Mouse (Mus musculus): ENCODE data around the gene Slc6a21.

The Slc6a21 gene

GRCm38 (mm10) chr7:45277136-45277760 lies at the start of gene Slc6a21:
Gene Slc6a21 (plus strand): TSS chr7:45277513.
- DNase-seq (ENCODE audit: low spot score): peak; percentile 80

- no peak for DNase-seq (ENCODE audit: low spot score)
Measured at GRCm38 (mm10) chr7:45228548-45228947, 48.8 kb upstream of the Slc6a21 start.

GRCm38 (mm10) chr7:45229046-45229445 lies 48.3 kb upstream of the Slc6a21 start:
- no peak for DNase-seq (ENCODE audit: low spot score)

DNA sequence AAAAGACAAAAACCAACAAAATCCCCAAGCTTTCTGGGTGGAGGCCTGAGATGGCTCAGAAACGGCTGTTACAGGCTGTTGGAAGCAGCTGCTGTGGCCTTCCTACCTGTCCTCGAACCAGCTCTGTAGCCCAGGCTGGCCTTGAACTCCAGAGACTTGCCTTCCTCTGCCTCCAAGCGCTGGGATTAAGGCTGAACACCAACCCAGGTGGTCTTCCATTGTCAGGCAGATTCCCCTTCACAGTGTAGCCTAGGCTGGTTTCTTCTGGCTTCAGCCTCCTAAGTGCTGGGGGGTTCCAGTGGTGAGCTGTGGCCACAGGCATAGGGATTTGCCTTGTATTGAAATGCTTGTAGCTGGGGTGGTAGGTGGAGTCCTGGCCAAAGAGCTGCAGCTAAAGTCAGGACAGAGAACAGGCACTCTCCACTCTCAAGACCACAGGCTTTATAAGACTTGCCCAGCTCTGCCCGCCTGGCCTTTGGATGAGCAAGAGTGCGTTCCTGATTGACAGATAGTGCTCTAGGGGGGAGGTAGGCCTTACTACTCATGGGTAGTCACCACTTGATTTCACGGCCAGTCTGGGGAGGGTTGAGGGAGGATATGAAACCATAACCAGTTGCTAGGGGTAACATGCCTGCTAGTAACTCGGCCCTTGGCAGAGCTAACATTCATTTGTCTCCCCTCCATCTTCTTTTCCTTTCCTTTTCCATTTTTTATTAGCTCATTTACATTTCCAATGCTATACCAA lies 47.7 kb upstream of the Slc6a21 start:
- DNase-seq (ENCODE audit: low spot score): no peak

DNA sequence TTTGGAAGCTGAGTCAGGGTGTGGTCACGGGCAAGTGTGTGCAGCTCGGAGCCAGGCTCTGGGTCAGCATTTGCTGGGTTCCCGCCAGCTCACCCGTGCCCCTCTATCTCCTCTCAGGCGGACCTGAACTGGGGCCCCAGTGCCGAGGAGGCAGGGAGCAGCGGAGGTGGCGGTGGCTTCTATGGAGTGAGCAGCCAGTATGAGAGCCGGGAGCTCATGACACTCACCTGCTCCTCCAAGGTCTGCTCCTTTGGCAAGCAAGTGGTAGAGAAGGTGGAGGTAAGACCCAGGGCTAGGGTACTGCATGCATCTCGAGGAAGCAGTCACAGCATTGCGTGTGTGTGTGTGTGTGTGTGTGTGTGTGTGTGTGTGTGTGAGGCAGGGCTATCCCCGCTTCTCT lies 46.1 kb upstream of the Slc6a21 start:
- DNase-seq (ENCODE audit: low spot score): no peak

- DNase-seq (ENCODE audit: low spot score): no peak
Measured at GRCm38 (mm10) chr7:45231941-45232340, 45.4 kb upstream of the Slc6a21 start.

DNA sequence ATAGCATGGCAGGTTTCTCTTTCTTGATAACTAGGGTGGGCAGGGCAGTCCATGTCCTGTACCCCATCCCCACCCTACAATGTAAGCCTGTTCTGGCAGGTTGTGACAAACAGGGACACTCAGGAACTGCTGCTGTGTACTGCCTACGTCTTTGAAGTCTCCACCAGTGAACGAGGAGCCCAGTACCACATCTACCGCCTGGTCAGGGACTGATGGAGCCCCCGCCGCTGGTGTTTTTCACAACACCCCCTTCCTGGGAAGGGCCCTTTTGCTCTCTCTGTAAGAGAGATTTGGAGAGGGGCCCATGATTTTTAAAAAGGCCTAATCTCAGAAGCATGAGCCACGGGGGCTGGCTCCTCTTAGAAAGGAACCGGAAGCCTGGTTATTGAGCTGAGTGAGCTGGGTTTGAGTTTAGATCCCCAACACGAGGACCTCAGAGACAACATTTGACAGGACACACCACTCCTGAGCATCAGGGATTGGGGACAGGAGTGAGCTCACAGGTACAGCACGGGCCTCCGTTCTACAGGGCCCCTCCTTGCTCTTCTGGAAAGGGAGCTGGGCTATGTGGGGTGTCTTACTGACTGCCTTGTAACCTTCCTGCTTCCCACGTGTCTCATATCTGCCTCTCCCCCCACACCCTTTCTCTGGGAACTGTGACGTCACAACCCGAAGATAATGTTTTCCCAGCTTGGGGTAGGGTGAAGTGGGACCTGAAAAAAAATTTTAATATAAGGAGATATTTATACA lies 44.4 kb upstream of the Slc6a21 start:
- peak; percentile 21 for DNase-seq (ENCODE audit: low spot score)

- peak; percentile 72 for DNase-seq (ENCODE audit: low spot score)
Measured at GRCm38 (mm10) chr7:45233580-45234332, 43.6 kb upstream of the Slc6a21 start.

GRCm38 (mm10) chr7:45234333-45234841 lies 42.9 kb upstream of the Slc6a21 start:
- DNase-seq (ENCODE audit: low spot score): peak; percentile 22

DNA sequence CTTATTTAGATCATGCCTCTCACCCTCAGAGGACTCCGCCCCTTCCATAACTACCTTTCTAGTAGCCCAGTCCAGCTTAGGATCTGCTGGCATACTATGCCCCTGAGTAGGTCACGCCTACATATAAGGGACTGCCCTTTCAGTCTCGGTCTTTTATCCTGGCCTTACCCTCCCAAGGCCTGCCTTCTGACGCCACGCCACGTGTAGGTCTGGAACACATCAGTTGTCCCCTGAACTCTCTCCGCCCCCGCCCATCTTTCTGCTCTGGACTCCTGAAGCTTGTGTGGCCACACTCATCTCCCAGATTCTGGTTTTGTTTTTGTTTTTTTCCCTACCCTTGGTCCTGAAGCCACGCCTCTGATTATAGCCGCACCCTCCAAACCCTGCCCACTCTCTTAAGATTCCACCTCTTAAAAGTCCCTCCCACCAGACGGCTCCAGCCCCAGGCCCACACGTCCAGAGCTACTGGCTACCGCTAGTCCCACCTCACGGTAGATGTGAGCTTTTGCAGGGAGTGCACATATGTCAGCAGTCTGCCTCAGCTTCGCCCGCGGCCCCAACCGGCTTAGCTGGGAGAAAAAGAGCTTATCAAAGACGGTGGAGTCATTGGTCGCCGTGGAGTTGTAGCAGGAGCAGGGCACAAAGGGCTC lies 42.3 kb upstream of the Slc6a21 start:
- no peak for DNase-seq (ENCODE audit: low spot score)

- DNase-seq (ENCODE audit: low spot score): no peak
Measured at GRCm38 (mm10) chr7:45235656-45236180, 41.6 kb upstream of the Slc6a21 start.

GRCm38 (mm10) chr7:45237747-45238699 lies 39.3 kb upstream of the Slc6a21 start:
- DNase-seq (ENCODE audit: low spot score): no peak

- no peak for DNase-seq (ENCODE audit: low spot score)
Measured at GRCm38 (mm10) chr7:45238723-45239496, 38.4 kb upstream of the Slc6a21 start, which contains the start of gene Cd37. Gene Cd37 (minus strand): TSS chr7:45239115.

DNA sequence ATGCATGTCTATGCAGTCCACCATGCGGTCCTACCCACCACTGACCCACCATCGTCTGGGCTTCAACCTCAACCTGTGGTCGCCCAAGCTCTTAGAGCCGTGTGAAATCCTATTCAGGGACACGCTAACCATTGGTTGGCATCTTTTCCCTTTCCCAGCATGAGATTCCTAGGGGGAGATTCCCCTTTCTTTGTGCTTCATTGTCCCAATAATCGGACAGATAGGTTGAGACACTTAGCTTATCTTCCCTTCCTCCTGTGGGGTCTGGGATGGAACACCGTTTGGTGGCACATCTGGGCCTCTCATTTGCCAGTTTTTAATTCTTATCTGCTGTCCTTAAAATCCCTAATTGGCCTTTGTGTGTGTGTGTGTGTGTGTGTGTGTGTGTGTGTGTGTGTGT lies 37.2 kb upstream of the Slc6a21 start:
- no peak for DNase-seq (ENCODE audit: low spot score)

DNA sequence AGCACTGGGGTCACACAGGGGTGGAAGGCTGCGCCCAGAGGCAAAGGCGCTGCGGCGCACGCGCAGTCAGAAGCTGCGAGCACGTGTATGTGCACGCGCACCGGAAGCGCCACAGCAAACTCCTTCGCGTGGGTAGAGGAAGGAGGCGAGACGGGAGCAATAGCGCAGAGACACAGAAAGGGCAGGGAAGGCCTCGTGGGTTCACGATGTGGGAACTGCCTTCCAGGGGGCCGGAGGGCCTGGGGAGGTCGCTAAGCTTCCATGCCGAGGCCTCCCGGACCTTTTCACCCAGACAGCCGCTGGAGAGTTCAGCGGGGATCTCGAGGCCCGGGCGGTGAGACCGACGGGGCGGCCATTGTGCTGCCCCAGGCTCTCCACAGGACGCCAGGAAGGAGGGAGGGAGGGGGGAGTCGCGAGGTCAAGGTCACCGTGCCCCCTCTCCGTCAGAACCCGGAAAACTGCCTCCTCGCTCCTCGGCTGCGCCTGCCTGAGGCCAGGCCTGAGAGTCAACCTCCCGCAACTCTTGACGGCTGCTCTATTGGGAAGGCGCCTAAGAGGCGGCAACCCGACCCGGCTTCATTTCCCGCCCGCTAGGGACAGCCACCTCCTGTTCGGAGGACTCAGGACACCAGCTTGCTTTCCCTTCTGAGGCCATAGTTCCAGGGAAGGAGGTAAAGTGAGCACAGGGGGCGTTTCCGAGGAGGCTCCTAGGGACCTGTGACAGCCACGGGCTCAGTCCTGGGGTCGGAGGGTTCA lies 36.5 kb upstream of the Slc6a21 start, which contains the start of gene Slc6a16:
Gene Slc6a16 (plus strand): TSS at position 453 of the 756 bp plus-strand sequence.
- DNase-seq (ENCODE audit: low spot score): peak; percentile 58

- no peak for DNase-seq (ENCODE audit: low spot score)
Measured at GRCm38 (mm10) chr7:45241389-45241749, 35.9 kb upstream of the Slc6a21 start.

DNA sequence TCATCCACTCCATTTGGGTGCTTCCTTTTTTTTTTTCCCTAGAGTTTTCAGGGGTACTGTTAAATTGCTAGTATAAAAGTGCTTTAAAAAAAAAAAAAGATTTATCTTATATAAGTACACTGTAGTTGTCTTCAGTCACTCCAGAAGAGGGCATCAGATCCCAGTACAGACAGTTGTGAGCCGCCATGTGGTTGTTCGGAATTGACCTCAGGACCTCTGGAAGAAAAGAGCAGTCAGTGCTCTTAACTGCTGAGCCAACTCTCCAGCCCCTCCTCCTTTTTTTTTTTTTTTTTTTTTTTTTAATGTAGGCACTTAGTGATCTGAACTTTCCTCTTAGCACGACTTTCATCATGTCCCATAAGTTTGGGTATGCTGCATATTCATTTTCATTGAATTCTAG lies 29.6 kb upstream of the Slc6a21 start:
- no peak for DNase-seq (ENCODE audit: low spot score)

- no peak for DNase-seq (ENCODE audit: low spot score)
Measured at GRCm38 (mm10) chr7:45253806-45254205, 23.5 kb upstream of the Slc6a21 start.
